ENCODE assay signal across 7 mouse cellular contexts in genomic region chr5:134313451-134314067, GRCm38 (mm10). TPM values are rescaled to one million over a fixed set of nuclear protein-coding genes. Genes with fewer than 3 reads are reported as not detected.
DNase-seq lines count a peak whose midpoint lies in the region; ATAC-seq and TF ChIP-seq lines count a peak whose summit lies in the region.

No protein-coding gene starts in this region.

- H3K27me3 ChIP-seq in intestine, postnatal 0 days (replicated peaks; ENCODE audit: control insufficient read depth, insufficient read depth, low read length): no peaks in the 10 kb centered on the region
- no peaks in the 10 kb centered on the region for H3K27me3 ChIP-seq in midbrain, embryonic 12.5 days
- H3K27me3 ChIP-seq in small intestine, adult 2 months (ENCODE audit: control insufficient read depth, insufficient read depth, low read length): no peaks in the 10 kb centered on the region

- WGBS in intestine, postnatal 0 days: under 1% methylated on average over 67 of the region's 68 CpGs
- WGBS in midbrain, embryonic 12.5 days: under 1% methylated on average over 64 of the region's 68 CpGs
- under 1% methylated on average over 67 of the region's 68 CpGs for WGBS in small intestine, adult 2 months

- peak; percentile 86 for ATAC-seq in intestine, postnatal 0 days
- ATAC-seq in midbrain, embryonic 12.5 days (ENCODE audit: low FRiP score, low read depth): peak; percentile 80

- intact Hi-C loops in left cerebral cortex, postnatal 4 days (cut with DNase I): no loop called here

- no peak for TF ChIP-seq CTCF in intestine, postnatal 0 days (IDR thresholded peaks at IDR 0.05; ENCODE audit: low read depth)
- no peak for TF ChIP-seq CTCF in small intestine, adult 2 months (IDR thresholded peaks at IDR 0.05; ENCODE audit: extremely low read depth, insufficient read length, insufficient replicate concordance, low read depth, low read length)

- peak; percentile 31; the same call in 1 of the 2 replicates for TF ChIP-seq POLR2A in small intestine, adult 2 months (IDR thresholded peaks at IDR 0.05; ENCODE audit: low read depth, low read length)

- H3K9me3 ChIP-seq in intestine, postnatal 0 days (ENCODE audit: control insufficient read depth): no peaks in the 10 kb centered on the region
- H3K9me3 ChIP-seq in midbrain, embryonic 12.5 days: no peaks in the 10 kb centered on the region

- peak overlapping the region; percentile 77 for H3K4me2 ChIP-seq in intestine, postnatal 0 days (replicated peaks; ENCODE audit: low read depth)
- peak overlapping the region; percentile 62 for H3K4me2 ChIP-seq in midbrain, embryonic 12.5 days (replicated peaks)

- H3K9ac ChIP-seq in intestine, postnatal 0 days (ENCODE audit: low read depth, low read length): peak overlapping the region; percentile 98
- H3K9ac ChIP-seq in midbrain, embryonic 12.5 days (replicated peaks): peak overlapping the region; percentile 93

- DNase-seq in adrenal gland, adult 2 months: peak; percentile 98
- DNase-seq in embryo, embryonic 11.5 days (ENCODE audit: low read depth, low spot score): peak; percentile 96
- peak; percentile 93 to 96 for DNase-seq in gastrocnemius, postnatal 4 days (ENCODE audit: low spot score in 2 of 2)
- peak; percentile 98 for DNase-seq in left cerebral cortex, postnatal 4 days

- H3K4me1 ChIP-seq in intestine, postnatal 0 days (replicated peaks; ENCODE audit: control insufficient read depth, insufficient read depth, low read length): no peaks in the 10 kb centered on the region; the same call in 1 of the 2 replicates
- H3K4me1 ChIP-seq in midbrain, embryonic 12.5 days: peaks cover 26% of the 10 kb centered on the region
- peaks cover 8% of the 10 kb centered on the region for H3K4me1 ChIP-seq in small intestine, adult 2 months (ENCODE audit: control insufficient read depth, insufficient read depth, insufficient read length, low read length)

- H3K4me3 ChIP-seq in intestine, postnatal 0 days (ENCODE audit: low read depth, low read length): peak overlapping the region; percentile 86
- H3K4me3 ChIP-seq in midbrain, embryonic 12.5 days: peak overlapping the region; percentile 89
- peak overlapping the region; percentile 83 for H3K4me3 ChIP-seq in small intestine, adult 2 months (ENCODE audit: low read depth, low read length)

- H3K27ac ChIP-seq in intestine, postnatal 0 days (ENCODE audit: low read depth, low read length): peak overlapping the region; percentile 99
- peak overlapping the region; percentile 100 for H3K27ac ChIP-seq in midbrain, embryonic 12.5 days (replicated peaks)
- H3K27ac ChIP-seq in small intestine, adult 2 months (ENCODE audit: insufficient read depth, low read depth, low read length): peak overlapping the region; percentile 76

- H3K36me3 ChIP-seq in intestine, postnatal 0 days (ENCODE audit: control insufficient read depth, insufficient read depth): peaks cover 7% of the 10 kb centered on the region; the same call in 1 of the 2 replicates
- H3K36me3 ChIP-seq in midbrain, embryonic 12.5 days: peaks cover 27% of the 10 kb centered on the region
- H3K36me3 ChIP-seq in small intestine, adult 2 months (ENCODE audit: control insufficient read depth, insufficient read depth, low read length): no peaks in the 10 kb centered on the region

RNA-seq across cellular contexts. Expression of gene Gtf2i, which starts 1.0 kb away (rescaled TPM):
- 100 to 1,000 TPM; 239 to 244 TPM for total RNA-seq in adrenal gland, adult 2 months (2021)
- polyA plus RNA-seq in adrenal gland, adult 2 months (2012; rRNA removed): 104 and 110 TPM in 2 replicates
- 100 to 1,000 TPM; 167 to 182 TPM for total RNA-seq in gastrocnemius, postnatal 4 days (2021)
- 53.4 and 62.6 TPM in 2 replicates for polyA plus RNA-seq in intestine, postnatal 0 days (2015; fragmentation: Nextera tagmentation; extraction: Ambion mirVana)
- total RNA-seq in left cerebral cortex, postnatal 4 days (2021): 100 to 1,000 TPM; 172 to 181 TPM
- 220 and 243 TPM in 2 replicates for polyA plus RNA-seq in midbrain, embryonic 12.5 days (2016; fragmentation: Nextera tagmentation; extraction: Ambion mirVana)
- polyA plus RNA-seq in small intestine, adult 2 months (2012; rRNA removed): 20.7 and 34.0 TPM in 2 replicates

Comparison
In these comparisons a context has a peak if more than half of its experiments do, and no peak if none do; other contexts are left out.
1. Peak in every context shown above with its lines: DNase-seq, ATAC-seq, H3K4me3 ChIP-seq and H3K27ac ChIP-seq.